Mouse (Mus musculus) layer of hippocampus, postnatal 14 days (tissue): Measurements from ENCODE around the gene Accs. TPM values are rescaled to one million over a fixed set of nuclear protein-coding genes. Genes with fewer than 3 reads are reported as not detected.

Experiments used
- DNase-seq, 2 experiments: peaks; one replicate each; pipeline ENCODE4 v3.0.0; 2021 to 2022; ENCODE audit warnings: low spot score in 2 of 2, mixed read lengths in 1 of 2
- total RNA-seq, 2 experiments: library from RNA; stranded (reverse); gene quantifications; 2 replicates each; pipeline ENCODE4 v1.2.3; 2021

The Accs gene
- total RNA-seq, 2 experiments from 2014 or later: 4.4 to 4.7 TPM

DNA sequence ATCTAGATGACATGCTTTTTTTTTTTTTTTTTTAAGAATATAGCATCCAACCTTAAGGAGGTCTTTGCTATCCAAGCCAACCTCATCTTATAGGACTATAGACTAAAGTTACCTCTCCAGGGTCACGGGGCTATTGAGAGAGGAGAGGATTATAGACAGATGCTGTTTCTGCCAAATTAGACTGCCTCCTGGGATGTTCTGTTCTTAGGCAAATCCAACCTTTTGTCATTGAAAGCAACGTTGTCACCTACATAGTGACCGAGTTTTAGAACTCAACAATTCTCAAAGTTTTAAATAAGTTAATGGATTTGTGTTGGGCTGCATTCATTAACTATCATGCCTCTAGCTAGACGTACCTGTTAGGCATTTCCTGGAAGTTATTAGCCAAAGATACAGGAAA lies 13.5 kb upstream of the Accs start:
- DNase-seq: no peak

DNA sequence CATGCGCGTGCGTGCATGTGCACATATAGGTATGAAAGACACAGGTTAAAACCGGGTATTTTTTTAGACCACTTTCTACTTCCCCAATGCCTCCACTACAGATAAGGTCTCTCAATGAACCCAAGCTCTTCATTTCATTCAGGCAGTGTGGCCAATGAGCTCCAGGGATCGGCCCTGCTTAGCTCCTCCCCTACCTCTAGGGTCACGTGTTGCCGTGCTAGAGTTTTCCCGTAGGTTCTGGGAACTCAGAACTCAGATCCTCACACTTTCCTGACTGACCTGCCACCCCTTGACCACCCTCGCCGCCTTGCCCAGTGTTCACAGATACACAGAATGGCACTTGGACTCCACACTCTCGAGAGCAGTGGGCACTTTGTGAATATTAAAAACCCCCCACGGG lies 9.1 kb upstream of the Accs start:
- no peak for DNase-seq

DNA sequence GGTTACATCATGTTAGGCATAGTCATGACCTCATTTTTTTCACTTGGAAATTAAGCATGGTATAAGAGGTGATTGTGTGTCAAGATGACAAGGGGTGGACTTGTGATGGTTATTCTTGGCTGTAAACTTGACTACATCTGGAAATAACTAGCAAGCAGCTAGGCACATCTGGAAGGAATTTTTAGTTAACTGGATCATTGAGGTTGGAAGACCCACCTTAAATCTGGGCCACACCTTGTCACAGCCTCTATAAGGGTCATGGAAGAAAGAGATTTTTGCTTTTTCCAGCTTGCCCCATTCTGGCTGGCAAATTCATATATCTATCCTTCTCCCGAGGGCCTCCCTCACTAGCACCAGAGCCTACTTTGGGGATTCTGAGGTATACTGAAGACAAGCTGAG lies 1.6 kb upstream of the Accs start:
- DNase-seq: no peak

- no peak for DNase-seq
Observed at GRCm38 (mm10) chr2:93850317-93850944, 688 bp upstream of the Accs start.

DNA sequence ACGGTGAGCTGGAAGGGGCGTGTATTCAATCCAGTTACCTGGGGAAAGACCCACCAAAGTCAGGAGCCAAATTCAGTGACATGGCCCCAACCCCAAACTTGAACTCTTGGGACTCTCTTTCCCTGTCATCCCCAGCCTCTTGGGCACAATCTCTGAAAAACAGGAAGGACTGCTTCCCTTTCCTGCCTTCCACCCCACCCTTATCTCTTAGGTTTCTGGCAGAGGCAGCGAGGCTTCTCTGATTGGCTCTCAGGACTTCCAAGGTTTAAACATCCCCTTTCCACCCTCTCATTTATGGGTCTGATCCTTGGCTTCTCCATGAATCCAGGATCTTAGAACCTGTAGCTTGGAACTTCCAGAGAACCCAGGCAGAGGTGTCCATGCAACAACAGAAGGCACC lies 8.4 kb downstream of the Accs start:
- no peak for DNase-seq

DNA sequence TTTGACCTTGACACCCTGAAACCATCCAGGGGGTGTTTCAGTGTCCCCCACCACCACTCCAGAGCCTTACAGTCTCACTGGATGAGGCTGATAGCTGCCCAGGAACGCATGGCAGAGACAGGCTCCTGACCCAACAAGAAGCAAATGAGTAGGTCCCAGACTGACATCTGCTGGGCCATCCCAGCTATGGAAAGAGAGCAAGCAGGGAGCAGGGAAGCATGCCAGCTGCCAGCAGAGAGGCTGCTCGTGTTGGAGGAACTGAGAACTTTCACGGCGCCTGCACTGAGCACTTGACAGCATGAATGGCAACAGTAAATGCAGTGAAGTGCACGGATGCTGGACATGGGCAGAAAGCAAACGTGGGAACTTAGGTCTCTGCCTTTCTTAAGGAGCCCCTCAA lies 9.6 kb downstream of the Accs start:
- DNase-seq: no peak

GRCm38 (mm10) chr2:93838931-93839330 lies 10.8 kb downstream of the Accs start:
- no peak for DNase-seq

DNA sequence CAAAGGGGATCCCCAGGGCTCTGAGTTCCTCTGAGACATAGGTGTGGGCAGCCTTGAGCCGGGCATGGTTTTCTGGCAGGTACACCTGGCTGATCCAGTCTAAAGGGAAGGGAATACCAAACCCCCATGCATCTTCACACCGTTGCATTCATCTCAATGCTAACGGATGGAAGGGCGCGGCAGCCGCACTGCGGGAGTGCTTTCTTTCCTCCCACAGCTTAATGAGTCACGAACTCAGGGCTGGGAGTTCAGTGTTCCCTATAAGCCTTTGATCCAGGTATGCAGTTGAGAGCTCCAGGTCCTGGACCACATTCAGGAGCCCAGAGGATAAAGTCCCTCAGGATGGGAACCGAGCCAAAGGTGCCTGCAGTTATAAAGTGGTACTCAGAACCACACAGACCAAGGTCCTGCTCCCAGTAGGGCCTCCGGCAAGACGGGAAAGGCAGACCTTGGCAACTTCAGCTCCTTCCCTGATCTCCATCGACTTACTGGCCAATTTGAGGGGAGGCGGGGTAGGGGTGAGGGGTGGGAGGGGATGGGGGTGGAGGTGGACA lies 13.4 kb downstream of the Accs start:
- no peak for DNase-seq

DNA sequence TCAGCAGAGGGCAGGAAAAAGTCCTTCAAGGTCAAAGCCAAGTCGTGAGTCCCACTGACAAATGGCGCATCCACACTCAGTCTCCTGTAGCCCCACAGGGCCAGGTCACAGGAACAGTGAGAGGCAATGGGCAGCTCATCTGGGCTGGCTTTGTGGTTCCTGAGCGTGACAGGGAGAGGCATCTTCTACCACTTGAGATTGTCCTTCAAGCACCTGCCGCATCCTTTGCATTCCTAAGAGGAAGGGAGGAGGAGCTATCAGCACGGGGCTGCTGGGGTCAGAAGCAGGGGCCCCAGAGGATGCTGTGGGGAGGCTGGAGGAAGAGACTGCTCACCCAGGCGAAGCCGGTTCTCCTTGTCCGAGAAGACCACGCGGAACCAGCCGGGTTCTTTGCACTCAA lies 14.1 kb downstream of the Accs start:
- no peak for DNase-seq

DNA sequence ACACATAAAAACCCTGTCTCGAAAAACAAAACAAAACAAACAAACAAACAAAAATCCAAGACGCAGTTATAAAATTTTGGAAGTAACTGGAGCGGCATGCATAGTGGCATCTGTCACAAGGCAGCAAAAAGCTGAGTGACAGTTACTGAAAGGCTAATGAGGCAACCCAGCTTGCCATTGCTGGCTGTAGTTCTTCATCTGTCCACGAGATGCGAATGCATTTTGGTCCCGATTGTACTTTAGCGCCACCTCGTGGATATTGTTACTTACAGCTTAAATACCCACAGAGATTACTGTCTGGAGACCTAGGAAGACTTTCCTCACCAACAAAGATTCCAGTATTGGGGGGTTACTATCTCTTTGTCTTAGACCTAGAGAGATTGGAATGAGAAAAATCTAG lies 26.2 kb downstream of the Accs start:
- peak; percentile 46 to 87 for DNase-seq

DNA sequence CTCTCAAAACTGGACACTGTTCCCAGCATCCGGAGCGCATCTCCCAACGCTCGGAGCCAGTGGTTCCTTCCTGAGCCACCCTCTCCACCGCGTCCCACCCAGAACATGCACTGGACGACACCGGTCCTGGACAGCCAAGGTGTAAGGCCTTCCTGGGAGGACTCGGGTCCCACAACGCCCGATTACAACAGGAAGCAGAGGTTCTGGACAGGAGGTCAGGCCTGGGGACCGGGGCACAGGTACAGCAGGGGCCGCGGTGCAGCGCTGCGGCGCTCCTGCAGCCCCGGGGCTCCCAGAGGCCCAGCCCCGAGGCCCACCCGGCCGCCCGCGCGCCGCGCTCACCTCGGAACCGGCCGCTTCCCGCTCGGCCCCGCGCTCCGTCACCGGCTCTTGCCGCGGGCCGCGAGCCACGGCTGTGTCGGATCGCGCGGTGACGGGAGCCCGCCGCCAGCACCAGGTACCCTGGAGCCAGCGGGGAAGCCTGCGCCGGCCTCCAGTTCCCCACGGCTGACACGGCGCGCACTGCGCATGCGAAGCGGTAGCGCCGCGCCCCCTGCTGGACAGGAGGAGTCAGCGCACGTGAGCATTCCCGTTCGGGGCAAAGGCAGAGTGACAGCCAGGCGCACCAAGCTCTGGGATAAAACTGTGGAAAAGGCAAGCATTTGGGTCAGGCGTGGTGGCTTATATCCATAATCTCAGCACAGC lies 27.5 kb downstream of the Accs start, which contains the start of gene Ext2:
TSS of gene Ext2 (minus strand) at position 524 of the 705 bp plus-strand sequence.
- DNase-seq: peak; percentile 90 to 92

GRCm38 (mm10) chr2:93817791-93818190 lies 32.0 kb downstream of the Accs start:
- DNase-seq: no peak

- no peak for DNase-seq
Observed at GRCm38 (mm10) chr2:93813343-93813742, 36.4 kb downstream of the Accs start.

GRCm38 (mm10) chr2:93811812-93812211 lies 37.9 kb downstream of the Accs start:
- peak in 1 of 2 experiments; percentile 51 for DNase-seq

- no peak for DNase-seq
Observed at GRCm38 (mm10) chr2:93809931-93810330, 39.8 kb downstream of the Accs start.

DNA sequence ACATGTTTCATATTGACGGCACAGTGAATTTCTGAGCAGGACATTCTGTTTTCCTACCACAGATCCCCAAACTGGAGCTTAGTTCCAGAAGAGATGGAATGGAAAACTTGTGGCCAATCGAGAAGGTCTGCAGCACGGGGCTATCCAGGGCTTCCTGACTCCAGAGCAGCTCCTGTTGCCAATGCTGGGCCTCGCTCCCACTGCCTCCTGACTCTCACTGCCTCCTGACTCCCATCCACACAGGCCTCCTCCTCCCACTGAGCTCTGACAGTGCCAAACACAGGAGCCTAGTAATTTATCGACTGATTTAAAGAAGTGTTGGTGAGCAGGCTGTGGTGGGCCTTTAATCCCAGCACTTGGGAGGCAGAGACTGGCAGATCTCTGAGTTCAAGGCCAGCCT lies 41.7 kb downstream of the Accs start:
- no peak for DNase-seq

DNA sequence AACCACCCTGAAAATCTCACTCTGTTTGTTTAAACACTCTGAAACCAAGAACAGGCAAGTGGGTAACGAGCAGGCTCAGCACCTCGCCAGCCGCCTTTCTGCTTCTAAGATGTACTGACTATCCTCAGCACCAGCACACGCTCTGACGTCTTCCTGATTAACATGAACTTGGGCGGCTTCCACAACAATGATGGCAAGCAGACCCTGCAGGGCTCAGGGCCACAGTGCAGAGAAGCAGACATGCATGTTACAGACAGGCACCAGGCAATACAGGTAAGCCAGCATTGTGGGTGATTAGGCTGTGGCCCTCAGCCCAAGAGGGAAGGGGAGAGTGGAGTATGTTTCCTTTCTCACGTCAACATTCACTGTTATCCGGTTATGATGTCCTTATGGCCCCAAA lies 42.3 kb downstream of the Accs start:
- no peak for DNase-seq

- DNase-seq: no peak
Observed at GRCm38 (mm10) chr2:93806487-93807201, 43.1 kb downstream of the Accs start.

- no peak for DNase-seq
Observed at GRCm38 (mm10) chr2:93805523-93805922, 44.2 kb downstream of the Accs start.

DNA sequence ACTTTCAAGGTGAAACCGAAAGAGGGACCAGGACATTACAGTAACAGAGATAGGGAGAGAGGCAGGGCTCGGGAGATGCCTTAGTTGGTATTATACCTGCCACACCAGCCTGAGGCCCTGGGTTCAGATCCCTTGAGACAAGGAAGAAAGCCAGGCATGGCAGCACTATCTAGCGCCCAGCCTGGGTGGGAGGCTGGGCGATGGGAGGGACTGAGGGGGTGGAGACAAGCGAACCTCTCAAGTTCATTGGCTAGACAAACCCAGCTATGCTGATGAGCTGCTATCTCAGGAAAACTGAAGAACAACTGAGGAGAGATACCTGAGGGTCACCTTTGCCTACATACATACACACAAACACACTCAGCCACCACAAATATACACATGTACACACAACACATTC lies 44.7 kb downstream of the Accs start:
- no peak for DNase-seq

GRCm38 (mm10) chr2:93802947-93803346 lies 46.8 kb downstream of the Accs start:
- DNase-seq: no peak

GRCm38 (mm10) chr2:93801097-93801496 lies 48.6 kb downstream of the Accs start:
- DNase-seq: no peak
